Mouse (Mus musculus): ENCODE measurements around the gene Grb2. TPM values are rescaled to one million over a fixed set of nuclear protein-coding genes. Genes with fewer than 3 reads are reported as not detected.

The Grb2 gene
- polyA plus RNA-seq, 1 experiment from 2014 or later: 139 TPM

DNA sequence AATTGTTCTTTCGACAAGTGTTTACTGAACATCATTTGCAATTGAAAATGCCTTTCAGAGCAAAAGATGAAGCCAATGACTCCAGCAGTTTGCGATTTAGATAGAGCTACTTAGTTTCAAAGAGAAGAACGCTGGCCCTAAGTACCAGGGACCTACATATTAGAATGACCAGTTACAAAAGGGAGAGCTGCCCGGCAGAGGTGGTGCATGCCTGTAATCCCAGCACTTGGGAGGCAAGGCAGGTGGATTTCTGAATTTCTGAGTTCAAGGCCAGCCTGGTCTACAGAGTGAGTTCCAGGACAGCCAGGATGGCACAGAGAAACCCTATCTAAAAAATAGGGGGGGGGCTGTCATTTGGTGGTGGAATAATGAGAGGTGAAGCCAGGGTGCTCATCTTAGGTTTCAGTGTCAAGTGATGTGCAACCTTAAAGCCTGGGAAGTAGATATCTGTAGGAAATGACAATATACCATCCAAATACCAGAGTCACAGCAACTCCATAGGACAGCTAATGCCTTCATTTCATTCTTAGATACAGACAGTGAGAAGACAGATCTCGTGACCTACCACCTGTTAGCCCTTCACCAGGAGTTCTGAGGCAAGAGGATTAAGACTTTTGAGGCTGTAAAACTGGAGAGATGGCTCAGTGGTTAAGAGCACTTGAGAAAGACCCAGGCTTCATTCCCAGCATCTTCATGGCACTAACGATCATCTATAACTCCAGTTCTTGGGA lies 1.6 kb upstream of the Grb2 start:
- Histone ChIP-seq H3K9me3 (replicated peaks) (no peaks in the 10 kb centered on the region), H3K27ac (peak overlapping the region; percentile 95), H3K4me2 (peak overlapping the region; percentile 95), H3K4me1 (peaks cover 30% of the 10 kb centered on the region), H3K4me3 (peak overlapping the region; percentile 98; the same call in 1 of the 2 replicates), H3K27me3 (no peaks in the 10 kb centered on the region), H3K36me3 (ENCODE audit: poor library complexity, severe bottlenecking) (no peaks in the 10 kb centered on the region), H3K9ac (peak overlapping the region; percentile 99; the same call in 1 of the 2 replicates)
- WGBS: 53% methylated on average over 6 of the region's 6 CpGs
- no peak for ATAC-seq

- ATAC-seq: peak; percentile 80
- Histone ChIP-seq H3K9ac (peak overlapping the region; percentile 99), H3K4me2 (peak overlapping the region; percentile 95), H3K36me3 (ENCODE audit: poor library complexity, severe bottlenecking) (no peaks in the 10 kb centered on the region), H3K27ac (peak overlapping the region; percentile 95), H3K4me1 (peaks cover 30% of the 10 kb centered on the region), H3K9me3 (replicated peaks) (no peaks in the 10 kb centered on the region), H3K27me3 (no peaks in the 10 kb centered on the region), H3K4me3 (peak overlapping the region; percentile 98)
- WGBS: under 1% methylated on average over 22 of the region's 23 CpGs
Measured at GRCm38 (mm10) chr11:115708956-115709828, 795 bp upstream of the Grb2 start.

GRCm38 (mm10) chr11:115707313-115708208 lies 836 bp downstream of the Grb2 start:
- H3K27me3 ChIP-seq: no peaks in the 10 kb centered on the region
- peaks cover 30% of the 10 kb centered on the region for H3K4me1 ChIP-seq
- peak overlapping the region; percentile 95 for H3K27ac ChIP-seq
- H3K9ac ChIP-seq: peak overlapping the region; percentile 99
- H3K9me3 ChIP-seq (replicated peaks): no peaks in the 10 kb centered on the region
- H3K4me2 ChIP-seq: peak overlapping the region; percentile 95
- ATAC-seq: no peak; the same call in 1 of the 2 replicates
- under 1% methylated on average over 44 of the region's 44 CpGs for WGBS
- H3K4me3 ChIP-seq: peak overlapping the region; percentile 98
- H3K36me3 ChIP-seq (ENCODE audit: poor library complexity, severe bottlenecking): no peaks in the 10 kb centered on the region

GRCm38 (mm10) chr11:115706584-115706983 lies 1.8 kb downstream of the Grb2 start:
- ATAC-seq: no peak
- Histone ChIP-seq H3K27ac (no peak overlapping the region), H3K4me3 (peak overlapping the region; percentile 98), H3K36me3 (ENCODE audit: poor library complexity, severe bottlenecking) (no peaks in the 10 kb centered on the region), H3K27me3 (no peaks in the 10 kb centered on the region), H3K9me3 (replicated peaks) (no peaks in the 10 kb centered on the region), H3K4me2 (peak overlapping the region; percentile 95), H3K9ac (peak overlapping the region; percentile 99), H3K4me1 (peaks cover 30% of the 10 kb centered on the region)
- WGBS: 91% methylated on average over 10 of the region's 10 CpGs

GRCm38 (mm10) chr11:115705561-115705960 lies 2.8 kb downstream of the Grb2 start:
- H3K9ac ChIP-seq: no peak overlapping the region
- H3K4me1 ChIP-seq: peaks cover 30% of the 10 kb centered on the region
- no peak overlapping the region for H3K4me3 ChIP-seq
- H3K36me3 ChIP-seq (ENCODE audit: poor library complexity, severe bottlenecking): no peaks in the 10 kb centered on the region
- no peaks in the 10 kb centered on the region for H3K27me3 ChIP-seq
- H3K4me2 ChIP-seq: no peak overlapping the region
- H3K9me3 ChIP-seq (replicated peaks): no peaks in the 10 kb centered on the region
- no peak for ATAC-seq
- 88% methylated on average over 2 of the region's 2 CpGs for WGBS
- H3K27ac ChIP-seq: no peak overlapping the region

DNA sequence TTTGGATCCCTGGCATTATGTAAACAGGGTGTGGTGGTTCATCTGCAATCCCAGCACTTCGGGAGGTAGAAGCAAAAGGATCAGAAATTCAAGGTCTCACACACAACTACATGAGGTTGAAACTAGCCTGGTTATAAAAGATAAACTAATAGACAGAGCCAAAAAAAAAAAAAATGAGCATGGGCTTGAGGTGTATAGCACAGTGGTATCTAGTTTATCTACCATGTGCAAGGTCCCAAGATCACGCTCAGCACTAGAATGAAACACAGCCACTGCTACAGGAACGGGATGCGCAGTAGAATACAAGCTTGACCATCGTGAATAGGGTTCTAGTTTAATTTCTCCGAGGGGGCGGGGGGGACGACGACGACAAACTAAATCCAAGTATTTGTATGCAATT lies 3.7 kb downstream of the Grb2 start:
- no peak overlapping the region for H3K9ac ChIP-seq

DNA sequence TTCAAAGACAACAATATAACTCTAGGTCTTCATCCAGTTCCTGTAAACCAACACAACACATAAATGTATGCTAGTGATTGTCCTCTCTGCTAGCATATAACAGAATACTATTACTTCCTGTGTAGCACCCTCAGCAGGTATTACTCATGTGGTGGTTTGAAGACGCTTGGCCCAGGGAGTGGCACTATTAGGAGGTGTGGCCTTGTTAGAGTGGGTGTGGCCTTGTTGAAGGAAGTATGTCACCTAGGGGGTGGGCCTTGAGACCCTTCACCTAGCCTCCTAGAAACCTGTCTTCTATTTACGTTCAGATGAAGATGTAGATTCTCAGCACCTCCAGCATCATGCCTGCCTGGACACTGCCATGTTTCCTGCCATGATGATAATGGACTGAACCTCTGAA lies 4.9 kb downstream of the Grb2 start:
- no peaks in the 10 kb centered on the region for H3K27me3 ChIP-seq
- H3K9me3 ChIP-seq (replicated peaks): no peaks in the 10 kb centered on the region
- no peak overlapping the region for H3K4me3 ChIP-seq
- H3K9ac ChIP-seq: no peak overlapping the region
- H3K4me2 ChIP-seq: no peak overlapping the region
- ATAC-seq: no peak
- WGBS: 86% methylated on average over 2 of the region's 2 CpGs
- H3K4me1 ChIP-seq: peaks cover 36% of the 10 kb centered on the region
- H3K36me3 ChIP-seq (ENCODE audit: poor library complexity, severe bottlenecking): no peaks in the 10 kb centered on the region
- H3K27ac ChIP-seq: no peak overlapping the region

More for the DNA sequence above, 3.7 kb downstream of the Grb2 start:
- Histone ChIP-seq H3K4me1 (peaks cover 34% of the 10 kb centered on the region), H3K9me3 (replicated peaks) (no peaks in the 10 kb centered on the region), H3K4me2 (no peak overlapping the region), H3K36me3 (ENCODE audit: poor library complexity, severe bottlenecking) (no peaks in the 10 kb centered on the region), H3K4me3 (no peak overlapping the region), H3K27ac (no peak overlapping the region), H3K27me3 (no peaks in the 10 kb centered on the region)
- 90% methylated on average over 10 of the region's 10 CpGs for WGBS
- ATAC-seq: no peak

DNA sequence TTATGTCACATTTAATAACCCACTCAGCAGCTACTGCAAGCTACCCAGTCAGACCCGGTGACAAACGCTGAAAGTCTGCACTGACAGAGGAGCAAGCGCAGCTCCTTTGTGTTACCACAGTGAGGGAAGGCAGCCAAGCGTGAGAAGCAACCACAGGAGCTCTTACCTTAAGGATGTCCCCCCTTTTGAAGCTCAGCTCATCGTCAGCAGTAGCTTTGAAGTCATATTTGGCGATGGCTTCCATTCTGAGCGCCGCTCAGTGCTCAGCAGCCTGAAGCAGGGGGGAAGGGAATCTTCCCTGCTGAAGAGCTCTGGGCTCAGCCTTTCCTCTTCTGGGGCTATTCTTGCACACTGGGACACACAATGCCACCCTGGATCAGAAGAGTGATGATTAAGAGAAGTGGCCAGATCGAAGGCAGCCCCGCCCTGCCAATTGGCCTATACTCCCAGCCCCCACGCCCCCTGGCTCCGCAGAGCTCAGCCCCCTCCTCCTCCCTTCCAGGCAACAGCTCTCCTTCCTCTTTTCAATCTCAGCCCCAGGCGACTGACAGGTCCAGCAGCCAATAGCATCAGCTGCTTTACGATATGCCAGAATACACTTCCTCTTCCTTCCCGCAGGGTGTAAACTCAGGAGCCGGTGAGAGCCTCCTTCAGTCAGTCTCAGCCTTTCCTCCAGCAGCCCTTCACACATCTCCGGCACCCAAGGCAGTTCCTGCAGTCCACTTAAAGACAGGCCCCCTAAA lies 9.2 kb downstream of the Grb2 start:
- peak overlapping the region; percentile 84 for H3K9ac ChIP-seq
- no peaks in the 10 kb centered on the region for H3K27me3 ChIP-seq
- H3K36me3 ChIP-seq (ENCODE audit: poor library complexity, severe bottlenecking): peaks cover 10% of the 10 kb centered on the region
- peak overlapping the region; percentile 78 for H3K4me2 ChIP-seq
- ATAC-seq: peak; percentile 98
- peaks cover 39% of the 10 kb centered on the region for H3K4me1 ChIP-seq
- H3K9me3 ChIP-seq (replicated peaks): no peaks in the 10 kb centered on the region
- H3K27ac ChIP-seq: peak overlapping the region; percentile 91
- H3K4me3 ChIP-seq: peak overlapping the region; percentile 69
- WGBS: 2% methylated on average over 17 of the region's 17 CpGs

DNA sequence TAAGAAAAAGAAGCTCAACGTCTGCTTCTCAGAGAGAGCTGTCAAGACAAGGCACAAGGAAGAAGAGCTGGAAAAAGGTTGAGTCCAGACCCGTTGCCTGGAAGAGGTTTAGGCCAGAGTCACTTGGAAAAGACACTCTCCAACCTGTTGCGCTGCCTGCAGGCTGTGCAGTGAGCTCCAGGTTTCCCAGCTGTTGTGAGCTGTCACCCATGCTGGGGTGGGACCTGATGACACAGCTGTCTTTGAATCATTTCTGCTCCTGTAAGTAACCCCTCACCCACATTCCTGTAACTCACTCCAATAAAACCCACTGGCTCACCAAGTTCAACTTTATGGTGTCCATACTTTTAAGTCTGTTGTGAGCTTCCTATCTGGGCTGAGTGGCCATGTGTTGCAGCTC lies 10.7 kb downstream of the Grb2 start:
- Histone ChIP-seq H3K4me1 (peaks cover 39% of the 10 kb centered on the region), H3K27me3 (no peaks in the 10 kb centered on the region), H3K9me3 (replicated peaks) (no peaks in the 10 kb centered on the region), H3K36me3 (ENCODE audit: poor library complexity, severe bottlenecking) (peaks cover 10% of the 10 kb centered on the region), H3K4me2 (peak overlapping the region; percentile 78), H3K9ac (no peak overlapping the region), H3K27ac (no peak overlapping the region), H3K4me3 (peak overlapping the region; percentile 69)
- no peak for ATAC-seq
- 90% methylated on average over 3 of the region's 3 CpGs for WGBS

DNA sequence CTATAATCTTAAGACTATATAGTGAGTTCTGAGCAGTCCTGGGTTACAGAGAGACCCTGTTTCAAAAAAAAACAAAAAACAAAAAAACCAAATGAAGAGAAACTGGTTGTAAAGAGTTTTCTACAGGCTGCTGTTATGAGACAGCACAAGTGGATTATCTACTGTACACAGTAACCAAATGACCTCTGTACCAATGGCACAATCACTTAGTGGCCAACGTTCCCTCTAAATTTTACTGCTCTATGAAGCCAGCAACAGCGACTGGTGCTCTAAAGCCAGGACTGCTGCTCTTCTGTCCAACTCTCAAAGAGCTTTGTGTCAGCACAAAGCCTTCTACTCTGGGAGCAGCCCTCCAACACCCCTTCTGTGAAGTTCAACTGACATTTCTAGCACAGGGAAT lies 11.3 kb downstream of the Grb2 start:
- no peak overlapping the region for H3K27ac ChIP-seq
- no peak overlapping the region for H3K4me3 ChIP-seq
- H3K27me3 ChIP-seq: no peaks in the 10 kb centered on the region
- no peak overlapping the region for H3K9ac ChIP-seq
- no peaks in the 10 kb centered on the region for H3K9me3 ChIP-seq (replicated peaks)
- ATAC-seq: no peak
- peaks cover 39% of the 10 kb centered on the region for H3K4me1 ChIP-seq
- 92% methylated on average over 2 of the region's 2 CpGs for WGBS
- H3K36me3 ChIP-seq (ENCODE audit: poor library complexity, severe bottlenecking): peaks cover 10% of the 10 kb centered on the region
- H3K4me2 ChIP-seq: peak overlapping the region; percentile 78; the same call in 1 of the 2 replicates

DNA sequence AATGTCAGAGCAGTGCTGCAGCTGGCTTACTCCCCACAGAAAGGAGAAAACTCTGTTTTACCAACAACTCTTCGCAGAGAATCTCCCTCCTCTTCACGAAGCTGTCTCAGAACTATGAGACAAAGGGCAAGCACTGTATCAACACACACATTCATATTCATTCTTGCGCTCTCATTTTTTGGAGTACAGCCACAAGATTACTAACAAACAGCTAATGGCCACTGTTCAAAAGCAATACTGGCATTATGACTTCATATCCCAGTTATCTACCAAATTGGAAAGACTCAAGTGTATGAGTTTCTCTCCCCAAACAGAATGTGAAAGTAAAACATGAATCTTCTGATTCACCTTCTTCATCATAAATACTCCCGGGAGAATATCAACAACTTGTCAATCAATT lies 11.9 kb downstream of the Grb2 start:
- Histone ChIP-seq H3K9me3 (replicated peaks) (no peaks in the 10 kb centered on the region), H3K4me3 (no peak overlapping the region), H3K27me3 (no peaks in the 10 kb centered on the region), H3K4me1 (peaks cover 39% of the 10 kb centered on the region), H3K36me3 (ENCODE audit: poor library complexity, severe bottlenecking) (peaks cover 10% of the 10 kb centered on the region), H3K4me2 (no peak overlapping the region), H3K9ac (no peak overlapping the region), H3K27ac (no peak overlapping the region)
- no peak for ATAC-seq
- WGBS: 85% methylated on average over 4 of the region's 4 CpGs

Data from forebrain, embryonic 13.5 days (tissue).